Mouse (Mus musculus) heart, postnatal 0 days (tissue): ENCODE measurements at regions not wholly inside any gene's neighbourhood (a gene's known extent, or its start where the extent isn't known, plus 50 kb on each side); places are given as distances from the start of the nearest gene placed in this dataset.

Source experiments
- ATAC-seq: fragments of 200-750 bp; cut with Nextera tagmentation; 2 replicates; pipeline ENCODE4 v1.8.0; 2017; ENCODE audit warnings: low read depth, moderate number of reproducible peaks, moderate library complexity; ENCODE audit not compliant: insufficient read depth
- DNase-seq: peaks from one replicate; pipeline ENCODE4 v3.0.0-alpha.2; 2016; ENCODE audit warnings: low spot score
- H3K27ac ChIP-seq: fragments of 300-500 bp; sonication (generic); 2 replicates; pipeline ENCODE4 v1.5.1; 2014; ENCODE audit warnings: low read depth, mild to moderate bottlenecking
- H3K27me3 ChIP-seq: fragments of 300-500 bp; sonication (generic); 2 replicates; pipeline ENCODE4 v1.6.1; 2014; ENCODE audit warnings: low read length, mixed read lengths; ENCODE audit not compliant: control insufficient read depth, insufficient read depth
- H3K36me3 ChIP-seq: fragments of 300-500 bp; sonication (generic); replicated peaks from 2 replicates; pipeline ENCODE4 v1.6.1; 2014; ENCODE audit warnings: low read length, mixed read lengths; ENCODE audit not compliant: control insufficient read depth, insufficient read depth
- H3K4me1 ChIP-seq: fragments of 300-500 bp; sonication (generic); 2 replicates; pipeline ENCODE4 v1.6.1; 2014; ENCODE audit warnings: antibody characterized with exemption; ENCODE audit not compliant: control insufficient read depth, insufficient read depth
- H3K4me2 ChIP-seq: fragments of 300-500 bp; sonication (generic); 2 replicates; pipeline ENCODE4 v1.6.1; 2014; ENCODE audit warnings: low read depth, mild to moderate bottlenecking, low read length, moderate library complexity
- H3K4me3 ChIP-seq: fragments of 300-500 bp; sonication (generic); 2 replicates; pipeline ENCODE4 v1.5.1; 2014; ENCODE audit warnings: low read depth, low read length
- H3K9ac ChIP-seq: fragments of 300-500 bp; sonication (generic); replicated peaks from 2 replicates; pipeline ENCODE4 v1.6.1; 2014; ENCODE audit warnings: low read depth, low read length, mixed read lengths
- H3K9me3 ChIP-seq: fragments of 300-500 bp; sonication (generic); replicated peaks from 2 replicates; pipeline ENCODE4 v1.6.1; 2016; ENCODE audit warnings: low read length; ENCODE audit not compliant: control insufficient read depth
- CTCF ChIP-seq: IDR thresholded peaks from 2 replicates; pipeline ENCODE4 v1.5.1; 2016; ENCODE audit warnings: antibody characterized with exemption, control low read depth, low read depth
- EP300 ChIP-seq: IDR thresholded peaks from 2 replicates; pipeline ENCODE4 v1.6.1; 2016; ENCODE audit warnings: antibody characterized with exemption, low read depth
- WGBS: fragments of 180-500 bp; shearing (Covaris S2); extraction: QIAGEN DNeasy Blood & Tissue Kit; methylation state at CpG from one replicate; pipeline ENCODE4 v1.1.7; 2014; 5-methylcytosine and 5-hydroxymethylcytosine counted together

DNA sequence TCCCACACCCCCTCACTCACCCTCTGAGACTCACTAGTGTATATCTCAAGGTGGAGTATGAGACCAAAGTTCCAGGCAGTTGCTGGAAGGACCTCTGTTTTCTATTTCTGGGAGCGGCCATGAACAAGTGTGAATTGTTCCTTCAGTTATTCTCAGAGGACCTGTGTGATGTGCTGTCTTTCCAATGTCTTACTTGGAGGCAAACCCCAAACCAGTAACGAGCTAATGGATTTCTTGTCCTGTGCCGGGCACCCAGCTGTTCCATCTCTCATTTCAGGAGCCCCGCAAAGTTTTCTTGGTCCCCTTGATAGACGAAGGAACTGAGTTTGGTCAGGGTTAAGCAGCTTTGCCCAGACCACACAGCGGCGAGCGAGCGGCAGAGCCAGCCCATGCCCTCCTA, 155.4 kb downstream of the Tomm20 start:
- Histone ChIP-seq H3K4me3 (no peak overlapping the region), H3K4me1 (peaks cover 6% of the 10 kb centered on the region; the same call in 1 of the 2 replicates)
- no peak for DNase-seq

DNA sequence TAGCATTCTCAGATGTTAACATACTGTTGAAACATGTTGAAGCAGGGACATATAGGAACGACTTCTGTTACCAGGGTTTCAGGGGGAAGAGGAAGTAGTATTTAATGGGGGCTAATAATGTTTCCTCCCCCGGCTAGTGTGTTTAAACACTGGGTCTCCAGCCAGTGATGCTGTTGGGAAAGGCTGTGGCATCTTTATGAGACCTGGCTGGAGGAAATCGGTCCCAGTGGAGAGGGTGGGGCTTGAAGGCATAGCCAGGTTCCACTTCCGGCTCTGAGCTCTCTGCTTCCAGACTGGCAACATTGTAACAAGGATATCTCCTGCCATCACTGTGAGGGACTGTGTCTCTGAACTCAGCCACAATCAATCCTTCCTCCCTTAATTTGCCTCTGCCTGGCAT, 156.6 kb downstream of the Tomm20 start:
- 47% methylated on average over 4 of the region's 4 CpGs for WGBS
- no peak overlapping the region for H3K9ac ChIP-seq
- H3K27me3 ChIP-seq: no peaks in the 10 kb centered on the region
- H3K4me3 ChIP-seq: no peak overlapping the region
- H3K9me3 ChIP-seq: no peaks in the 10 kb centered on the region
- peaks cover 6% of the 10 kb centered on the region; the same call in 1 of the 2 replicates for H3K4me1 ChIP-seq
- peak; percentile 44; the same call in 1 of the 2 replicates for ATAC-seq
- H3K27ac ChIP-seq: peak overlapping the region; percentile 67
- no peak overlapping the region for H3K4me2 ChIP-seq
- no peaks in the 10 kb centered on the region for H3K36me3 ChIP-seq
- no peak for DNase-seq
- no peak for TF ChIP-seq CTCF
- no peak for TF ChIP-seq EP300

More for the DNA sequence above, 155.4 kb downstream of the Tomm20 start:
- H3K9ac ChIP-seq: no peak overlapping the region
- no peak overlapping the region for H3K4me2 ChIP-seq
- H3K9me3 ChIP-seq: no peaks in the 10 kb centered on the region
- no peaks in the 10 kb centered on the region for H3K27me3 ChIP-seq
- no peak overlapping the region for H3K27ac ChIP-seq
- H3K36me3 ChIP-seq: no peaks in the 10 kb centered on the region
- WGBS: 88% methylated on average over 9 of the region's 9 CpGs
- ATAC-seq: no peak
- no peak for TF ChIP-seq EP300
- no peak for TF ChIP-seq CTCF

DNA sequence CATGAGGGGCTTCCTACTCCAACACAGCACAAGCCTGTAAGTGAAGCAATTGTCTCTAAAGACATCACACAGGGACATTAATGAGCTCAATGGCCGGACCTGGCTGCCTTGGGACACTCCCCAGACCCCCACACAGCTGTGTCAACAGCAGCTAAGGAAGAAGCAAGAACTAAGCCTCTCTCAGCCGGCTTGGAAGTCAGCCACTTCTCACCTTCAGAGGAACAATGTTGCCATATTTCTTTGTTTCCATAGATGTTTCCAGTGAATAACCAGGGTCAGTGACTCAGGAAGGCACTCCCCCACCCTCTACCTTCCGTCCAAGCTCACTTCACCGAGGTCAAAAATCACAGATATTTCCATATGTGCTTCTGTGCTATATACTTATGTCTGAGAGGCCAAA, 157.0 kb downstream of the Tomm20 start:
- no peak overlapping the region for H3K4me2 ChIP-seq
- no peaks in the 10 kb centered on the region for H3K36me3 ChIP-seq
- H3K4me1 ChIP-seq: peaks cover 6% of the 10 kb centered on the region; the same call in 1 of the 2 replicates
- TF ChIP-seq EP300 (peak; percentile 67; the same call in 1 of the 2 replicates), CTCF (no peak)
- ATAC-seq: no peak; the same call in none of the 2 replicates
- peak overlapping the region; percentile 67 for H3K27ac ChIP-seq
- no peak for DNase-seq
- no peak overlapping the region for H3K9ac ChIP-seq
- 45% methylated on average over 4 of the region's 4 CpGs for WGBS
- no peak overlapping the region for H3K4me3 ChIP-seq
- no peaks in the 10 kb centered on the region for H3K9me3 ChIP-seq
- no peaks in the 10 kb centered on the region for H3K27me3 ChIP-seq

DNA sequence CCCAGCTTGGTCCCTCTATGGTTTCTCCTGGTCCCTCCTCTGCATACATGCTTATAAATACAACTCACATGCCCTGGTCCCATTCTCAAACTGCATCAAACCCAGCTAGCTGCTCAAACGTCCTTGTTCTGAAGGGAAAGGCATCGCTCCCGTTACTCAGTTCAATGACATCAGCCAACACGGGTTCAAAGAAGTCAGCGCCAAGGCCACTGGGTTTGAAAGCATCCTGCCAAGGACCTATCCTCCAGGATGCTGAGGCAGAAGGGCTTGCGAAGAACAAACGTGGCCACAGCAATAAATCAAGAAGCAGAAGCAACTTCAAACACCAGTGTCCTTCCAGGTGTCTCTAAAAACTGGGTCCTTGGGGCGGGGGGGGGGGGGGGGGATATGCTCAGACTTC, 158.2 kb downstream of the Tomm20 start:
- Histone ChIP-seq H3K4me2 (no peak overlapping the region), H3K4me1 (peaks cover 6% of the 10 kb centered on the region; the same call in 1 of the 2 replicates), H3K9ac (no peak overlapping the region), H3K27me3 (no peaks in the 10 kb centered on the region), H3K36me3 (no peaks in the 10 kb centered on the region), H3K9me3 (no peaks in the 10 kb centered on the region), H3K27ac (no peak overlapping the region), H3K4me3 (no peak overlapping the region)
- WGBS: 79% methylated on average over 8 of the region's 8 CpGs
- TF ChIP-seq EP300 (no peak), CTCF (no peak)
- DNase-seq: no peak
- no peak for ATAC-seq

DNA sequence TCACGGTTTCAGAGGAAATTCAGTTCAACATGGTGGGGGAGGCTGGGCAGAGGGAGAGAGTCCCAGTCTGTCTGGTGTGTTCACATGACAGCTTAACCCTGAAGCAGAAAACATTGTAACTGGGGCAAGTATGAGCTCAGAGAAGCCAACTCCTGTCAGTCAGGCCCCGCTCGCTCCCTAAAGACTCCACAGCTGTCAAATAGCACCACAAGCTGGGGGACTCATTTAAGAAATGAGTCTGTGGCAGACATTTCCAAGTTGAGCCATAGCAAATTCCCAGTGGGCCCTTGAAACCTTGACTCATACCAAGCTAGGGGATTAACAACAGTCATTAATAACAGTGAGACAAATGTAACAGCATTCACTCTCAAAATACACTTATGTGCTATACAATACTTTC, 160.4 kb downstream of the Tomm20 start:
- 79% methylated on average over 3 of the region's 3 CpGs for WGBS
- Histone ChIP-seq H3K9ac (no peak overlapping the region), H3K36me3 (no peaks in the 10 kb centered on the region), H3K27ac (no peak overlapping the region), H3K9me3 (no peaks in the 10 kb centered on the region), H3K4me3 (no peak overlapping the region), H3K4me1 (peaks cover 6% of the 10 kb centered on the region; the same call in 1 of the 2 replicates), H3K4me2 (no peak overlapping the region), H3K27me3 (no peaks in the 10 kb centered on the region)
- ATAC-seq (no peak), DNase-seq (no peak)
- no peak for TF ChIP-seq CTCF
- no peak for TF ChIP-seq EP300

DNA sequence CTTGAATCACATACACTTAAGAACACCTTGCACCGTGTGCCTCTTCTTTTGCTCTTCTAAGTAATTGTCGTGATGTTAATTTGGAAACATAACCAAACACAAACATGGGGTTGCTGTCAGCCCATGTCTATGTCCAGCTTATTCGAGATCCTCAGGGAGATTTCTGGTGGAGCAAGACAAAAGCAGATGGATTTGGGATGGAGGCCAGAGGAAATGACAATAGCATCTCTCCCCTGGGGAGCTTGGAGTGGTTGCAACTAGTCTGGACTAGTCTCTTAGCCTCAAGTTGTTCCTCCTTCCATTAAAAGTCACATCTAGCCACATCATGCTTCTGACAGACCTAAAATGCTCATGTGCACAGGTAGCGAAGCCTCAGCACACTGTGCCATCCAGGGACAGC, 161.0 kb downstream of the Tomm20 start:
- Histone ChIP-seq H3K27me3 (no peaks in the 10 kb centered on the region), H3K27ac (no peak overlapping the region), H3K4me1 (peaks cover 6% of the 10 kb centered on the region; the same call in 1 of the 2 replicates), H3K9me3 (no peaks in the 10 kb centered on the region), H3K36me3 (no peaks in the 10 kb centered on the region), H3K4me3 (no peak overlapping the region), H3K9ac (no peak overlapping the region), H3K4me2 (no peak overlapping the region)
- TF ChIP-seq EP300: no peak
- no peak for TF ChIP-seq CTCF
- WGBS: 70% methylated on average over 4 of the region's 4 CpGs
- DNase-seq (no peak), ATAC-seq (no peak)
